Mouse (Mus musculus) kidney, postnatal 4 days (tissue): ENCODE measurements around the gene Vps52.
"Not testable (repeated sequence)": the region's sequence is repeated elsewhere in the genome, so short reads cannot be mapped to it uniquely, and the experiment has no call there.

Source experiments
- DNase-seq, 2 experiments: peaks; one replicate each; pipeline ENCODE4 v3.0.0; 2021; ENCODE audit warnings: mixed read lengths in 2 of 2

Vps52 gene

GRCm38 (mm10) chr17:33943454-33943853 lies 12.2 kb upstream of the Vps52 start:
- DNase-seq: no peak

- DNase-seq: no peak
These were observed 8.1 kb upstream of the Vps52 start for GRCm38 (mm10) chr17:33947430-33948089.

- DNase-seq: no peak
These were observed 7.3 kb upstream of the Vps52 start for GRCm38 (mm10) chr17:33948090-33948904.

GRCm38 (mm10) chr17:33948905-33949537 lies 6.6 kb upstream of the Vps52 start:
- no peak for DNase-seq

GRCm38 (mm10) chr17:33950131-33950625 lies 5.4 kb upstream of the Vps52 start:
- DNase-seq: no peak

GRCm38 (mm10) chr17:33951021-33951946 lies 4.3 kb upstream of the Vps52 start, which contains the start of gene B3galt4:
TSS of gene B3galt4 (minus strand) at chr17:33951488.
- DNase-seq: peak; percentile 90 to 94

GRCm38 (mm10) chr17:33952015-33952414 lies 3.6 kb upstream of the Vps52 start:
- DNase-seq: not testable (repeated sequence)

GRCm38 (mm10) chr17:33952879-33953278 lies 2.7 kb upstream of the Vps52 start:
- DNase-seq: no peak

GRCm38 (mm10) chr17:33953310-33953709 lies 2.3 kb upstream of the Vps52 start:
- DNase-seq: no peak

GRCm38 (mm10) chr17:33953961-33954565 lies 1.5 kb upstream of the Vps52 start:
- no peak for DNase-seq

GRCm38 (mm10) chr17:33954646-33955554 lies 712 bp upstream of the Vps52 start:
- no peak for DNase-seq

GRCm38 (mm10) chr17:33956336-33956735 lies 724 bp downstream of the Vps52 start:
- no peak for DNase-seq

GRCm38 (mm10) chr17:33957493-33957892 lies 1.9 kb downstream of the Vps52 start:
- DNase-seq: no peak

GRCm38 (mm10) chr17:33958451-33958850 lies 2.8 kb downstream of the Vps52 start:
- DNase-seq: no peak

GRCm38 (mm10) chr17:33959135-33959534 lies 3.5 kb downstream of the Vps52 start:
- no peak for DNase-seq

GRCm38 (mm10) chr17:33959948-33960347 lies 4.3 kb downstream of the Vps52 start:
- DNase-seq: no peak

GRCm38 (mm10) chr17:33962876-33963275 lies 7.3 kb downstream of the Vps52 start:
- no peak for DNase-seq

- no peak for DNase-seq
These were observed 9.7 kb downstream of the Vps52 start for GRCm38 (mm10) chr17:33965082-33965845.

GRCm38 (mm10) chr17:33965846-33966550 lies 10.4 kb downstream of the Vps52 start:
- DNase-seq: no peak
